Mouse (Mus musculus) embryonic facial prominence, embryonic 11.5 days (tissue): ENCODE measurements around the gene Raly. TPM values are rescaled to one million over a fixed set of nuclear protein-coding genes. Genes with fewer than 3 reads are reported as not detected.

Experiments
- ATAC-seq: fragments of 200-750 bp; cut with Nextera tagmentation; replicated peaks from 2 replicates; pipeline ENCODE4 v1.8.0; 2017; ENCODE audit warnings: low read depth; ENCODE audit not compliant: insufficient number of reproducible peaks, low FRiP score, low TSS enrichment
- DNase-seq: peaks from one replicate; pipeline ENCODE4 v3.0.0-alpha.2; 2015; ENCODE audit warnings: low spot score
- H3K27ac ChIP-seq: fragments of 300-500 bp; sonication (generic); replicated peaks from 2 replicates; pipeline ENCODE4 v1.5.1; 2014; ENCODE audit warnings: mild to moderate bottlenecking, low read depth, low read length, control low read depth
- H3K27me3 ChIP-seq: fragments of 300-500 bp; sonication (generic); 2 replicates; pipeline ENCODE4 v1.6.1; 2014; ENCODE audit warnings: mild to moderate bottlenecking, low read length, moderate library complexity, mixed read lengths; ENCODE audit not compliant: control insufficient read depth, insufficient read depth
- H3K36me3 ChIP-seq: fragments of 300-500 bp; sonication (generic); replicated peaks from 2 replicates; pipeline ENCODE4 v1.6.1; 2014; ENCODE audit warnings: low read depth, mild to moderate bottlenecking, low read length, moderate library complexity, mixed read lengths; ENCODE audit not compliant: control insufficient read depth, insufficient read depth
- H3K4me1 ChIP-seq: fragments of 300-500 bp; sonication (generic); 2 replicates; pipeline ENCODE4 v1.6.1; 2014; ENCODE audit warnings: low read length, mixed read lengths; ENCODE audit not compliant: control insufficient read depth, insufficient read depth
- H3K4me2 ChIP-seq: fragments of 300-500 bp; sonication (generic); 2 replicates; pipeline ENCODE4 v1.6.1; 2014; ENCODE audit warnings: low read depth, mild to moderate bottlenecking, control low read depth, low read length, moderate library complexity
- H3K4me3 ChIP-seq: fragments of 300-500 bp; sonication (generic); 2 replicates; pipeline ENCODE4 v1.5.1; 2014; ENCODE audit warnings: low read depth, low read length, control low read depth
- H3K9ac ChIP-seq: fragments of 300-500 bp; sonication (generic); replicated peaks from 2 replicates; pipeline ENCODE4 v1.6.1; 2014; ENCODE audit warnings: mild to moderate bottlenecking, control low read depth, low read length
- H3K9me3 ChIP-seq: fragments of 300-500 bp; sonication (generic); replicated peaks from 2 replicates; pipeline ENCODE4 v1.6.1; 2016; ENCODE audit warnings: mild to moderate bottlenecking, low read length, inconsistent platforms, mixed read lengths; ENCODE audit not compliant: control insufficient read depth
- WGBS: fragments of 180-500 bp; shearing (Covaris S2); extraction: QIAGEN DNeasy Blood & Tissue Kit; methylation state at CpG from one replicate; pipeline ENCODE4 v1.1.7; 2014; 5-methylcytosine and 5-hydroxymethylcytosine counted together
- polyA plus RNA-seq: library from polyadenylated mRNA; unstranded; fragments of >200 nt; fragmentation: Nextera tagmentation; extraction: Ambion mirVana; gene quantifications from 2 replicates; pipeline ENCODE4 v1.2.1, GENCODE M21; 2014

Gene Raly
- polyA plus RNA-seq, 1 experiment from 2014 or later, result 67.2 TPM

DNA sequence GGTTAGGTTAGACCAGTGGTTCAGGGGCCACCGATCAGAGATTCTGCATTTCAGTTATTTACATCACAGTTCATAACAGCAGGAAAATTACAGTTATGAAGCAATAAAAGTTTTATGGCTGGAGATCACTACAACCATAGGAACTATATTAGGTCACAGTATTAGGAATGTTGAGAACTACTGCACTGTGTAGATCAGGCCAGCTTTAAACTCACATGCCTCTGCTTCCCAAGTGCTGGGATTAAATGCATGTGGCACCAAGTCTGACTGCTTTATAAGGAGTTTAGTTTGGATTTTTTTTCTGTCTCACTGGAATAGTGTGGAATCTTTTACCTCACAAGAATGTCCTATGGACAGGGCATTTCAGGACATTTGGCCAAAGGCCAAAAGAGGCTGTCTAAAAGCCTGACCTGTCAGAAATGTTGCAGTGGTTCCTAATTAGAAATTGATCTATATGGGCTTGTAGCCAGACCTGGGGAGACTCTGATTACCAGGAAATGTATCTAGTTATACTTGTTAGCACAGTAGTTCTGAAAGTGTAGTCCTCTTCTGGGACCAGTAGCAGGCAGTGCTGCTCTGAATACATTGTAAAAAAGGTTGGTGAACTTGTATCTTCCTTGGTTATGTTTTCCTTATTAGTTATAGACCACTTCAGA, 18.3 kb downstream of the Raly start:
- WGBS, result 84% methylated on average over 1 of the region's 1 CpGs
- H3K4me2 ChIP-seq, result no peak overlapping the region
- ATAC-seq (no peak), DNase-seq (no peak)
- no peaks in the 10 kb centered on the region for H3K4me1 ChIP-seq
- no peak overlapping the region for H3K4me3 ChIP-seq
- no peaks in the 10 kb centered on the region for H3K9me3 ChIP-seq
- no peak overlapping the region for H3K9ac ChIP-seq
- no peaks in the 10 kb centered on the region for H3K36me3 ChIP-seq
- H3K27me3 ChIP-seq, result no peaks in the 10 kb centered on the region
- no peak overlapping the region for H3K27ac ChIP-seq

- 53% methylated on average over 1 of the region's 1 CpGs for WGBS
- Histone ChIP-seq H3K36me3 (no peaks in the 10 kb centered on the region), H3K4me2 (no peak overlapping the region), H3K27ac (no peak overlapping the region), H3K4me1 (no peaks in the 10 kb centered on the region), H3K4me3 (no peak overlapping the region), H3K9me3 (no peaks in the 10 kb centered on the region), H3K9ac (no peak overlapping the region), H3K27me3 (no peaks in the 10 kb centered on the region)
- ATAC-seq (no peak), DNase-seq (no peak)
Measured at GRCm38 (mm10) chr2:154810821-154811220, 19.9 kb downstream of the Raly start.

GRCm38 (mm10) chr2:154813426-154813825, 22.5 kb downstream of the Raly start:
- Histone ChIP-seq H3K27ac (no peak overlapping the region), H3K4me3 (no peak overlapping the region), H3K27me3 (no peaks in the 10 kb centered on the region), H3K9me3 (no peaks in the 10 kb centered on the region), H3K4me1 (no peaks in the 10 kb centered on the region), H3K9ac (no peak overlapping the region), H3K36me3 (no peaks in the 10 kb centered on the region), H3K4me2 (no peak overlapping the region)
- DNase-seq, result no peak
- no peak for ATAC-seq
- 88% methylated on average over 2 of the region's 2 CpGs for WGBS

DNA sequence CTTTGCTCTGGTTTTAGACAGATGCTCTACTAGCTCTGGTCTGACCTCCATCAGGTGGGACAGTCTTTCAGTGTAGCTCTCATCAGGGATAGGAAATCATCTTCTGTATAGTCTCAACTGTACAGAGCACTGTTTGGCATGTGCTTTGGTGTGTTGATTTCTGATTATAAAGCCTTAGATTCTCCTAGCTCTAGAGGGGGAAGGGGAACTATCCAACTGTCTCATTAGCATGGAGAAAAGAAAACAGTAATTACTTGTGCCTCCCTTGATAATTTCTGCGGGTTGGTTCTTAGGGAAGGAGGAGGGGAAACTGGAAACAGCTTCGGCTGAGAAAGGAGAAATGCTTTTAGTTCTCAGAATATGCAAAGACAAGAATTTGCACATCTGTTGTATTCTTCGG, 26.2 kb downstream of the Raly start:
- Histone ChIP-seq H3K36me3 (no peaks in the 10 kb centered on the region), H3K27me3 (no peaks in the 10 kb centered on the region), H3K9me3 (no peaks in the 10 kb centered on the region), H3K27ac (no peak overlapping the region), H3K9ac (no peak overlapping the region), H3K4me3 (no peak overlapping the region), H3K4me1 (no peaks in the 10 kb centered on the region), H3K4me2 (no peak overlapping the region)
- DNase-seq, result no peak
- WGBS, result 46% methylated on average over 3 of the region's 3 CpGs
- ATAC-seq, result no peak

DNA sequence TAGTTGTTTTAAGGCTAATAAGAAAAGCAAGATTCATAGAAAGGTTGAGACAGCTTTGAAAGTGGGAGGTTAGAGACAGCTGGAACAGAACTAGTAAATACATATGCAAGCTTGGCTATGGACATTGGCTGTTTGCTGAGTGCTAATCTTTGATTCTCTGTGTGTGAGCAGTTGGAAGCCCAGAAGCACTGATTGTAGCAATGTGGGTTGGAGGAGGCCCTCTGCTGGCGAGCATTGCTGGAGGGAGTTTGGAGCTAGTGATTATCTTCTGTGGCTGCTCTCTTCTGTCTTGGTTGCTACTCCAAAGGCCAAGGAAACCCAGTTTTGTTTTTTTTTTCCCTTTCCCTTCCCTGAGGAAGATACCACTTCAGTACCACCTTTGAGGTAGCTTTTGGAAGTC, 26.9 kb downstream of the Raly start:
- H3K4me2 ChIP-seq, result no peak overlapping the region
- WGBS, result 30% methylated on average over 1 of the region's 1 CpGs
- H3K4me1 ChIP-seq, result no peaks in the 10 kb centered on the region
- H3K36me3 ChIP-seq, result no peaks in the 10 kb centered on the region
- H3K9ac ChIP-seq, result no peak overlapping the region
- ATAC-seq, result no peak
- H3K27me3 ChIP-seq, result no peaks in the 10 kb centered on the region
- H3K27ac ChIP-seq, result no peak overlapping the region
- no peak overlapping the region for H3K4me3 ChIP-seq
- no peaks in the 10 kb centered on the region for H3K9me3 ChIP-seq
- DNase-seq, result no peak

DNA sequence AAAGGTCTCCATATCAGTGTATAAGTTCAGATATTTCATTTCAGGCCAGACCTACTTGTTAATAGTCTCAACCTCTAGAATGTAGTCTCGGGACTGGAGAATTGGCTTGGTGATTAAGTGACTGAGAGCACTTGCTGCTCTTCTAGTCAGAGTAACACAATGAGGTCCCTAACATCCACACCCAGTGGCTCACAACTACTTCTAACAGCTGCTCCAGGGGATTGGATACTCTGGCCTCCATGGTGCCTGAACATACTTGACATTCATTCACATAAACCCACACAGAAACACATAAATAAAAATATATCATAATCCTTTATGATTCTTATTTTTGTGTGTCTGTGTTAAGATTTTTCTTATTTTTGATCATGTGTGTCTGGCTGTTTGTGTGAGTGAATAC, 27.7 kb downstream of the Raly start:
- no peak overlapping the region for H3K4me2 ChIP-seq
- 89% methylated on average over 1 of the region's 1 CpGs for WGBS
- H3K4me1 ChIP-seq, result no peaks in the 10 kb centered on the region
- ATAC-seq, result no peak
- H3K27ac ChIP-seq, result no peak overlapping the region
- H3K27me3 ChIP-seq, result no peaks in the 10 kb centered on the region
- H3K4me3 ChIP-seq, result no peak overlapping the region
- no peaks in the 10 kb centered on the region for H3K9me3 ChIP-seq
- DNase-seq, result no peak
- H3K9ac ChIP-seq, result no peak overlapping the region
- H3K36me3 ChIP-seq, result no peaks in the 10 kb centered on the region

DNA sequence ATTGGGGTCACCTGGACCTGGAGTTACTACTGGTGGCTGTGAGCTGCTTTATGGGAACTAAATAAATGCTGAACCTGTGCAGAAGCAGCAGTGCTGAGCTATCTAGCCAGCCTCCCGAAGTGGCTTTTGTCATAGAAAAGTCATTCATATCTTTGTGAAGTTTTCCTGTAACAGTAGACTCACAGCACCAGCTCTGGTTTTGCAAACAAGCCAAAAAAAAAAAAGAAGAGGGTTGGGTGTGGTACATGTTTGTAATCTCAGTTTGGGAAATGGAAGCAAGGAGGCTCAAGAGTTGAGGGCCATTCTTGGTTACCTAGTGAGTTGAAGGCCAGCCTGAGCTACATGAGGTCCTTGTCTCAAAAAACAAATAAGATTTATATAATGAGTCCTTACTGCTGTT, 29.4 kb downstream of the Raly start:
- Histone ChIP-seq H3K4me3 (no peak overlapping the region), H3K36me3 (no peaks in the 10 kb centered on the region), H3K4me2 (no peak overlapping the region), H3K27me3 (no peaks in the 10 kb centered on the region), H3K27ac (no peak overlapping the region), H3K9me3 (no peaks in the 10 kb centered on the region), H3K9ac (no peak overlapping the region), H3K4me1 (no peaks in the 10 kb centered on the region)
- 86% methylated on average over 1 of the region's 1 CpGs for WGBS
- DNase-seq, result no peak
- ATAC-seq, result no peak

GRCm38 (mm10) chr2:154826054-154826538, 35.2 kb downstream of the Raly start:
- no peaks in the 10 kb centered on the region for H3K36me3 ChIP-seq
- ATAC-seq, result no peak
- 72% methylated on average over 1 of the region's 1 CpGs for WGBS
- no peak for DNase-seq
- H3K4me2 ChIP-seq, result no peak overlapping the region
- H3K27ac ChIP-seq, result no peak overlapping the region
- H3K9me3 ChIP-seq, result no peaks in the 10 kb centered on the region
- H3K27me3 ChIP-seq, result no peaks in the 10 kb centered on the region
- no peak overlapping the region for H3K9ac ChIP-seq
- H3K4me1 ChIP-seq, result no peaks in the 10 kb centered on the region
- H3K4me3 ChIP-seq, result no peak overlapping the region
